Mouse (Mus musculus) adrenal gland, postnatal 25 days (tissue): ENCODE measurements at regions not wholly inside any gene's neighbourhood (a gene's known extent, or its start where the extent isn't known, plus 50 kb on each side); places are given as distances from the start of the nearest gene placed in this dataset.

Experiments used
- DNase-seq: peaks from one replicate; pipeline ENCODE4 v3.0.0; 2021; ENCODE audit warnings: mixed read lengths

GRCm38 (mm10) chr9:91818616-91819328, 374.0 kb upstream of the Plscr5 start:
- peak; percentile 2 for DNase-seq

- DNase-seq = no peak
These were observed 389.3 kb upstream of the Plscr5 start for GRCm38 (mm10) chr9:91803372-91803961.

GRCm38 (mm10) chr9:91798837-91799225, 393.9 kb upstream of the Plscr5 start:
- DNase-seq = no peak

GRCm38 (mm10) chr9:91798171-91798836, 394.4 kb upstream of the Plscr5 start:
- DNase-seq = no peak

GRCm38 (mm10) chr9:91796976-91797375, 395.8 kb upstream of the Plscr5 start:
- no peak for DNase-seq

- no peak for DNase-seq
These were observed 387.3 kb upstream of the Zic1 start for GRCm38 (mm10) chr9:91752935-91753334.

GRCm38 (mm10) chr9:91711106-91711505, 345.5 kb upstream of the Zic1 start:
- no peak for DNase-seq

GRCm38 (mm10) chr9:91680859-91681258, 315.2 kb upstream of the Zic1 start:
- DNase-seq = no peak

- DNase-seq = no peak
These were observed 301.1 kb upstream of the Zic1 start for GRCm38 (mm10) chr9:91666667-91667066.

GRCm38 (mm10) chr9:91660089-91660488, 294.5 kb upstream of the Zic1 start:
- no peak for DNase-seq

- no peak for DNase-seq
These were observed 288.5 kb upstream of the Zic1 start for GRCm38 (mm10) chr9:91654071-91654470.

GRCm38 (mm10) chr9:91652384-91653100, 286.9 kb upstream of the Zic1 start:
- no peak for DNase-seq

GRCm38 (mm10) chr9:91610401-91610800, 244.8 kb upstream of the Zic1 start:
- no peak for DNase-seq

GRCm38 (mm10) chr9:91609457-91610166, 244.0 kb upstream of the Zic1 start:
- DNase-seq = no peak

- no peak for DNase-seq
These were observed 236.1 kb upstream of the Zic1 start for GRCm38 (mm10) chr9:91601740-91602139.

- DNase-seq = no peak
These were observed 226.3 kb upstream of the Zic1 start for GRCm38 (mm10) chr9:91591915-91592314.

- DNase-seq = no peak
These were observed 223.1 kb upstream of the Zic1 start for GRCm38 (mm10) chr9:91588756-91589155.

GRCm38 (mm10) chr9:91587861-91588260, 222.3 kb upstream of the Zic1 start:
- DNase-seq = no peak

- DNase-seq = no peak
These were observed 221.7 kb upstream of the Zic1 start for GRCm38 (mm10) chr9:91587271-91587670.

GRCm38 (mm10) chr9:91586635-91587034, 221.0 kb upstream of the Zic1 start:
- no peak for DNase-seq

- DNase-seq = no peak
These were observed 208.5 kb upstream of the Zic1 start for GRCm38 (mm10) chr9:91574156-91574555.

GRCm38 (mm10) chr9:91566006-91566641, 200.5 kb upstream of the Zic1 start:
- DNase-seq = no peak
